Mouse (Mus musculus): ENCODE results near the gene Med19. TPM values are rescaled to one million over a fixed set of nuclear protein-coding genes. Genes with fewer than 3 reads are reported as not detected.
A peak's percentile ranks its signal among the peaks of the same experiment; 100 is the strongest.

The Med19 gene
- polyA plus RNA-seq, 1 experiment from 2014 or later, result 53.6 TPM

GRCm38 (mm10) chr2:84735346-84735920 lies 57.2 kb downstream of the Med19 start:
- Histone ChIP-seq H3K36me3 (ENCODE audit: control insufficient read depth, insufficient read depth, low read length) (no peaks in the 10 kb centered on the region), H3K4me3 (ENCODE audit: low read depth, low read length) (peak overlapping the region; percentile 49), H3K4me1 (ENCODE audit: control insufficient read depth, insufficient read depth, low read length) (peaks cover 55% of the 10 kb centered on the region), H3K27me3 (ENCODE audit: control insufficient read depth, insufficient read depth, low read depth, low read length) (no peaks in the 10 kb centered on the region), H3K9me3 (replicated peaks; ENCODE audit: control insufficient read depth, low read length, poor library complexity, severe bottlenecking) (no peaks in the 10 kb centered on the region), H3K9ac (ENCODE audit: low read depth, low read length) (peak overlapping the region; percentile 81), H3K27ac (ENCODE audit: low read length) (peak overlapping the region; percentile 79), H3K4me2 (ENCODE audit: low read length) (peak overlapping the region; percentile 66)
- WGBS, result 12% methylated on average over 7 of the region's 7 CpGs
- ATAC-seq, result no peak

DNA sequence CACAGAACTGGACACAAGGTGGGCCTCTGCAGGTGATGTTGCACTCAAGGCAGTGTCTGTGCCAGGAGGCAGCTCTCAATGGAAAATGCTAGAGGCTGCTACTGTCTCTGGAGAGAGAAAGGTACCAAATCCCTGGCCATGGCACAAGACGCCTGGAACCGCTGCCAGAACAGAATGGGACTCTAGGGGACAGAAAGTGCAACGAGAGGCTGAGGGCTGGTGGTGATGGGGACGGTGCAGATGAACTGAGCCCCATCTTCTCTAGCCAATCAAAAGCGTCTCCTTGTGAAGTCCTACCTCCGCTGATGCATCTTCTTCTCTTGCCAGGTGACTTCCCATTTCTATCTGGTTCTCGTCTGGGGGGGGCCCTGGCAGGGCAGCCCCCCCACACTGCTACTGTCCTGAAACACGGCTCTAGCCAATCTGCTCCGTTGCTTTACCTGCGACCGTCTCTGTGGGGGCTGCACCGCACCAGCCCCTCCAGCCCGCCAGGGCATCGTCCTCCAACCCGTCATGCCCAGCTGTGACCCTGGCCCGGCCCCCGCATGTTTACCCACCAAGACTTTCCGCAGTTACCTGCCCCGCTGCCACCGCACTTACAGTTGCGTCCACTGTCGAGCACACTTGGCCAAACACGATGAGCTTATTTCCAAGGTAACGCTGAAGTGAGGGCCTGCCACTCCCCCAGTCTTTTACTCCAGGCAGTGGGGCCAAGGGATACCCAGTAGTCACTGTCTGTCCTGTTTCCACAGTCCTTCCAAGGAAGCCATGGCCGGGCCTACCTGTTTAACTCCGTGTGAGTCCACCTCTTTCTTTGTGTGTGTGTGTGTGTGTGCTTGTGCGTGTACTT lies 58.3 kb downstream of the Med19 start:
- Histone ChIP-seq H3K4me1 (ENCODE audit: control insufficient read depth, insufficient read depth, low read length) (peaks cover 64% of the 10 kb centered on the region), H3K9me3 (replicated peaks; ENCODE audit: control insufficient read depth, low read length, poor library complexity, severe bottlenecking) (no peaks in the 10 kb centered on the region)

DNA sequence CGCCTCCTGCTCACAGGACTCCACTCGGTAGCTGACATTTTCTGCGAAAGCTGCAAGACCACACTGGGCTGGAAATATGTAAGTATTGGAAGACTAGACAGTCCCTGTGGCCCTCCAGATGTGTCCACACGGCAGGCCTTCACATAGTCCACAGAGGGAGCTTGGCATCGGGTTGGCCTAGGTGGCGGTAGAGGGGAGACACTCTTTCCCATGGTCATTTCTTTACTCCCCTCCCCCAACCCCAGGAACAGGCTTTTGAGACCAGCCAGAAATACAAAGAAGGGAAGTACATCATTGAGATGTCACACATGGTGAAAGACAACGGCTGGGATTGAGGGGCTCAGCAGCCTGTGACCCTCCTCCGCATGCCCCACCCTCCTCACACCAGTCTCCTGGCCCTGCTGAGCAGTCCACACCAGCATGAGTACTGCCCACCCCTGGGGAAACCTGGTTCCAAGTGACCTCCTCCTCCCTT lies 59.3 kb downstream of the Med19 start:
- Histone ChIP-seq H3K4me2 (ENCODE audit: low read length) (peak overlapping the region; percentile 66), H3K4me3 (ENCODE audit: low read depth, low read length) (peak overlapping the region; percentile 49), H3K36me3 (ENCODE audit: control insufficient read depth, insufficient read depth, low read length) (no peaks in the 10 kb centered on the region), H3K27me3 (ENCODE audit: control insufficient read depth, insufficient read depth, low read depth, low read length) (no peaks in the 10 kb centered on the region), H3K4me1 (ENCODE audit: control insufficient read depth, insufficient read depth, low read length) (peaks cover 72% of the 10 kb centered on the region), H3K9ac (ENCODE audit: low read depth, low read length) (peak overlapping the region; percentile 65), H3K27ac (ENCODE audit: low read length) (peak overlapping the region; percentile 31), H3K9me3 (replicated peaks; ENCODE audit: control insufficient read depth, low read length, poor library complexity, severe bottlenecking) (no peaks in the 10 kb centered on the region)
- WGBS, result 2% methylated on average over 8 of the region's 8 CpGs
- ATAC-seq, result no peak

More for the DNA sequence above, 58.3 kb downstream of the Med19 start:
- Histone ChIP-seq H3K9ac (ENCODE audit: low read depth, low read length) (peak overlapping the region; percentile 65), H3K4me3 (ENCODE audit: low read depth, low read length) (peak overlapping the region; percentile 49), H3K4me2 (ENCODE audit: low read length) (peak overlapping the region; percentile 66), H3K36me3 (ENCODE audit: control insufficient read depth, insufficient read depth, low read length) (no peaks in the 10 kb centered on the region), H3K27me3 (ENCODE audit: control insufficient read depth, insufficient read depth, low read depth, low read length) (no peaks in the 10 kb centered on the region), H3K27ac (ENCODE audit: low read length) (no peak overlapping the region)
- WGBS, result 4% methylated on average over 27 of the region's 27 CpGs
- ATAC-seq, result no peak

Other genes starting within 250 kb of the Med19 start
- gene Tfpi, start 201.6 kb upstream of the Med19 start, polyA plus RNA-seq (2015; fragmentation: Nextera tagmentation; extraction: Ambion mirVana), result 14.1 and 16.1 TPM in 2 replicates
- 29.9 and 30.1 TPM in 2 replicates for gene Ctnnd1, start 27.6 kb upstream of the Med19 start, polyA plus RNA-seq (2015; fragmentation: Nextera tagmentation; extraction: Ambion mirVana)
- gene Btbd18, start 19.3 kb upstream of the Med19 start, polyA plus RNA-seq (2015; fragmentation: Nextera tagmentation; extraction: Ambion mirVana), result 0.26 and 0.39 TPM in 2 replicates
- 177 and 185 TPM in 2 replicates for gene Selenoh, start 7.6 kb upstream of the Med19 start, polyA plus RNA-seq (2015; fragmentation: Nextera tagmentation; extraction: Ambion mirVana)
- gene Gm28635, start 361 bp upstream of the Med19 start, polyA plus RNA-seq (2015; fragmentation: Nextera tagmentation; extraction: Ambion mirVana), result not detected in 2 replicates
- gene Tmx2, start 738 bp downstream of the Med19 start, polyA plus RNA-seq (2015; fragmentation: Nextera tagmentation; extraction: Ambion mirVana), result 298 and 301 TPM in 2 replicates
- gene Zdhhc5, start 36.8 kb downstream of the Med19 start, polyA plus RNA-seq (2015; fragmentation: Nextera tagmentation; extraction: Ambion mirVana), result 19.5 and 21.3 TPM in 2 replicates
- 20.1 and 23.0 TPM in 2 replicates for gene Clp1, start 48.9 kb downstream of the Med19 start, polyA plus RNA-seq (2015; fragmentation: Nextera tagmentation; extraction: Ambion mirVana)
- gene Ypel4, start 55.7 kb downstream of the Med19 start, polyA plus RNA-seq (2015; fragmentation: Nextera tagmentation; extraction: Ambion mirVana), result 27.7 and 28.1 TPM in 2 replicates
- 4.3 and 4.8 TPM in 2 replicates for gene Gm19426, start 65.3 kb downstream of the Med19 start, polyA plus RNA-seq (2015; fragmentation: Nextera tagmentation; extraction: Ambion mirVana)
- 28.3 and 29.0 TPM in 2 replicates for gene Serping1, start 97.0 kb downstream of the Med19 start, polyA plus RNA-seq (2015; fragmentation: Nextera tagmentation; extraction: Ambion mirVana)
- 22.9 and 23.4 TPM in 2 replicates for gene Ube2l6, start 120.4 kb downstream of the Med19 start, polyA plus RNA-seq (2015; fragmentation: Nextera tagmentation; extraction: Ambion mirVana)
- not detected in 2 replicates for gene Smtnl1, start 144.2 kb downstream of the Med19 start, polyA plus RNA-seq (2015; fragmentation: Nextera tagmentation; extraction: Ambion mirVana)
- 69.8 and 75.2 TPM in 2 replicates for gene Timm10, start 148.6 kb downstream of the Med19 start, polyA plus RNA-seq (2015; fragmentation: Nextera tagmentation; extraction: Ambion mirVana)
- gene Slc43a1, start 160.4 kb downstream of the Med19 start, polyA plus RNA-seq (2015; fragmentation: Nextera tagmentation; extraction: Ambion mirVana), result 0.73 and 0.91 TPM in 2 replicates
- 3.9 TPM in 2 replicates for gene Rtn4rl2, start 208.3 kb downstream of the Med19 start, polyA plus RNA-seq (2015; fragmentation: Nextera tagmentation; extraction: Ambion mirVana)